Mouse (Mus musculus) layer of hippocampus, adult 11-12 months (tissue): ENCODE data around the gene Krt79.

Experiments
- DNase-seq: peaks from one replicate; pipeline ENCODE4 v3.0.0; 2022; ENCODE audit warnings: low spot score

The Krt79 gene

DNA sequence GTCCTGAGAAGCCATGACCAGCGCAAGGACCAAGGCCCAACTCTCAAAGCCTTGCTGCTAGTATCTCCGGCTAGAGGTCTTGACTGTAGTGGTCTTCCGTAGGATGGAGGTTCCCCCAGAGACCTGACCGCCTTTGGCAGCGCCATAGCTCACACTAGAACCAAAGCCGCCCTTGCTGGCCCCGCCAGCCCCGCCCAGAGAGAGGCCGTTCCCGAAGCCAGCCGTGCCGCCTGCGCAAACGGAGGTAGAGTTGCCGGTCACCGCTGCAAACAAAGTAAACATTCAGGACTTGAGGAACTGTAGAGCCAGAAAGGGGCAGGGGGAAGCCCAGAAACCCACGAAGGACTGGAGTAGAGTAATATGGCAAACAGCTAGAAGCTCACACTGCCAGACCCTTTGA, 10.5 kb downstream of the Krt79 start:
- DNase-seq: no peak

- DNase-seq: no peak
Observed at GRCm38 (mm10) chr15:101929087-101929486, 11.0 kb downstream of the Krt79 start.

GRCm38 (mm10) chr15:101927340-101928080, 12.6 kb downstream of the Krt79 start:
- no peak for DNase-seq

DNA sequence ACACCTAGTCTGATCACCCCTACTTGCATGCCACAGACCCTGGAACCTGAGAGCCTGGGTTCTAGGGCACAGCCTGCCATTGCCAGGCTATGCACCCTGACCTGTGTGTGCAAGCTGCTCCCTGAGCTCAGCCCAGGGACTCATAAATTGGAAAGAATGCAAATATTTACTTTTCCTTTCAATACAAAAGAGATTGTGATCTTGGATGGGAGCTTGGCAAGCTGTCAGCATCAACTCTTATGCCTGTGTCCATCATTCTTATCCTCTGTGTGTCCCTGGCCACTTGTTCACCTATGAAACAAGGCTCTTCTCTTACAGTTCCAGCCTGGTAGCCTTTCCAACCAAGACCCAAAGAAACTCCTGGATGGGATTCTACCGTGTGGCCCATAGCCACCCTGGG, 15.1 kb downstream of the Krt79 start:
- no peak for DNase-seq

- no peak for DNase-seq
Observed at GRCm38 (mm10) chr15:101924635-101925034, 15.5 kb downstream of the Krt79 start, which contains the start of gene Krt4. Gene Krt4 (minus strand): TSS chr15:101924735.

- no peak for DNase-seq
Observed at GRCm38 (mm10) chr15:101922296-101922695, 17.8 kb downstream of the Krt79 start.

DNA sequence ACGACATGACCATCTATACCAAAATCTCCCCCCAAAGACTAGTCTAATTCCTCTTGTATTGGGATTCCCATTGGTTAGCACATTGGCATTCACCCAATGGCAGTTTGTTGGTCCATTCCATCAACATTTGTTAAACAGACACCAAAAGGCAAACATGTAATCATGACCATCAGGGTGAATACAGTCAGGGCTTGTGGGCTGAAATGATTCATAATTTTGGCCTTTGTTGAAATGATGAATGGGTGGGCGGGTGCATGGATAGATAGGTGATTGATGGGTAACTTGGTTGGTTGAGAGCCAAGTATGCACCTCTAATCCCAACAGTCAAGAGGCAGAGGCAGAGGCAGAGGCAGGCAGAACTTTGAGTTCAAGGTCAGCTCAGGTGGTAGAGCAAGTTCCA, 24.1 kb downstream of the Krt79 start:
- no peak for DNase-seq

- no peak for DNase-seq
Observed at GRCm38 (mm10) chr15:101904849-101905248, 35.3 kb downstream of the Krt79 start.

DNA sequence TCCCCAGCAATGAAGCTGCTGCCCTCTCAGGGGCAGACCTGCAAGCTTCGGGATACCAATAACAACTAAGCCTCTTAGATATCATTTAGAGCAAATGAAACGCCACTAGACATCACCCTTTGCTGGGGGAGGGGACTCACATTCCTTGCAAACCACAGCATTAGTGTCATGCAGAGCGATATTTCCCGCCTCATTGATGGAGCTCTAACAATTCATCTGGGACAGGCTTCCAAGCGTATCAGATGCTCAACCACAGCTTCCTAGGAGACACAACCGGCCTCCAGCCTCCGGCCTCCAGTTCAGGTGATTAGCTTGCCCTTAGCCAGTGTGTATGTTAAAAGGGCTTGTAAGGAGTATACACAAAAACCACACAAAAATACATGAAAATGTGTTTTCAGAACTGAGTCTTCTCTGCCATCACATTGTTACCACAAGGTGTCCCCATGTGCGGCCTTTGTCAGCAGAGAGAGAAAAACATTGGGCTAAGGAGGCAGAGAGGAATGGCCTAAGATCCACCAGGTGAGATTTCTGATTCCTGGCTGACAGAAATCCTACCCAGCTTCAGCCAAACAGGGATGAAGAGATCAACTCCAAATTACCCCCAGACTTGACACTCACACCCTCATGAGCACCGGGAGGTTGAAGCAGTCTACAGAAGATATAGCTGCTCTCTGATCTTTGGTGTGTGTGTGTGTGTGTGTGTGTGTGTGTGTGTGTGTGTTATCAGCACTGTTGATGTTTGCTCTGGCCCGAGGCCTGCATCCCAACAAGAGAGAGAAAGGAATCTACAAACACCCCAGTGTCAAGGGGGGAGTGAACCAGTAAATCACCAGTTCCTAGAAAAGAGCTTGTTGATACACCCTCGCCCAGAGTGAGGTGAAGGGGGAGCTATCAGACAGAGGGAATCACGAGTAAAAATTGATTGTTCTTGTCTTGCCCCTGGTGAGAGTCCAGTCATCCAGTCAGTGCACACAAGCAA, 37.7 kb downstream of the Krt79 start:
- no peak for DNase-seq

DNA sequence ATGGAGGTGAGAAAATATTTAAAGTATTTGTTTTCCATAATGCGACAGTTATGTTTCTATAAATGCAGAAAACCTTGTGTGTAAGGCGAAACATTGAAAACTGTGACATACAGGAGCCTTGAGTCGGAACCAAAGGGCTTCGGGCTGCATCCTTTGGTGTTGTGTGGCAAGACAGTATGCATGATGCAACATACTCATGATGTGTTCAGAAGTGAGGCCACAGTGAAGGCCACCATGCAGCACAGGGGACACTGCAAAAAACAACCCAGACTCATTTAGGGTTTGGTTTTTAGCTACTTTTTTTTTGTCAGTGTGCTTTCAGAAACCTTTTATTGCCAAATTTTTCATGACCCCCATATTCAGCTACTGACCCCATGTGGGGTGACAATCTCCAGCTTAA, 44.9 kb downstream of the Krt79 start:
- DNase-seq: no peak

DNA sequence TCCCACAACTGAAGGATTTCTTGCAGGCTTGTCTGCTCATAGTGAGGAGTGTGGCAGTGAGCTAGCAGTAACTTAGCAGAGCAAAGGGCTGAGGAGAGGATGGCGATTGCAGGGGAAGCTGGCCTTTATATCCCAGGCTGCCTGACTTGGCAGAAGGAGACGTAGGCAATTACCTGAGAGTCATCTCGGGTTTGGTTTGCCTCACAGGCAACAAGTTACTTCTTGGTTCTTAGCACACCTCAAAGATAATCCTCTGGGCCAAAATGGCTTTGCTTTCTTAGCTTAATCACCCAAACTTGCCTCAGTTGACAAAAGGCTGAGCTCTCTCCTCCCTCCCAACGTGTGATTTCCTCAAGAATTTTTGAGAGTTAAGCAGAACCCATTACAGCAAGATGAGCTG, 47.3 kb downstream of the Krt79 start, which contains the start of gene Krt76:
Krt76 (minus strand) TSS at position 101 of the 400 bp plus-strand sequence.
- DNase-seq: no peak

DNA sequence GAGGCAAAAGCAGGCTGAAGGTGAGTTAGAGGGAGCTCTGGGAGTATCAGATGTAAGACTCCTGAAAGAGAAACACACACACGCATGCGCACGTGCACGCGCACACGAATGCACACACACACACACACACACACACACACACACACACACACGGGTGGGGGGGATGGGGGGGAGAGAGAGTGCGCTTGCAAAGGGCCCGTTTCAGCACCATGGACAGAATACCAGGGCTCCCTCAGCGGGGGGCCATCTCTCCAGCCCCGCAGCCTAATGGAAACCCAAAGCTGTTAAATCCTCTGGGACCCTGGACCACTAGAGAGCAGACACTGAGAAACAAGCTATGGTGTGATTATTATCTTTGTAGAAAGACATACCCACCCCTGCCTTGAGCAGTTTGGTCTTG, 60.3 kb downstream of the Krt79 start:
- DNase-seq: no peak
